Mouse (Mus musculus) stomach, embryonic 16.5 days (tissue): ENCODE data around the gene 2900026A02Rik. TPM values are rescaled to one million over a fixed set of nuclear protein-coding genes. Genes with fewer than 3 reads are reported as not detected.

Experiments
- ATAC-seq: fragments of 200-750 bp; cut with Nextera tagmentation; 2 replicates; pipeline ENCODE4 v1.8.0; 2017; ENCODE audit warnings: moderate number of reproducible peaks, moderate TSS enrichment; ENCODE audit not compliant: insufficient read depth, low FRiP score
- H3K27ac ChIP-seq: fragments of 300-500 bp; sonication (generic); 2 replicates; pipeline ENCODE4 v1.5.1; 2014; ENCODE audit warnings: low read length
- H3K27me3 ChIP-seq: fragments of 300-500 bp; sonication (generic); 2 replicates; pipeline ENCODE4 v1.6.1; 2014; ENCODE audit warnings: low read length, control low read depth, mixed read lengths; ENCODE audit not compliant: control insufficient read depth, insufficient read depth
- H3K36me3 ChIP-seq: fragments of 300-500 bp; sonication (generic); 2 replicates; pipeline ENCODE4 v1.6.1; 2014; ENCODE audit warnings: low read length; ENCODE audit not compliant: control insufficient read depth, insufficient read depth
- H3K4me1 ChIP-seq: fragments of 300-500 bp; sonication (generic); 2 replicates; pipeline ENCODE4 v1.6.1; 2014; ENCODE audit warnings: low read length, control low read depth, mixed read lengths; ENCODE audit not compliant: control insufficient read depth, insufficient read depth
- H3K4me2 ChIP-seq: fragments of 300-500 bp; sonication (generic); 2 replicates; pipeline ENCODE4 v1.6.1; 2014; ENCODE audit warnings: low read depth, low read length, mixed read lengths
- H3K4me3 ChIP-seq: fragments of 300-500 bp; sonication (generic); replicated peaks from 2 replicates; pipeline ENCODE4 v1.5.1; 2014; ENCODE audit warnings: mild to moderate bottlenecking, low read length
- H3K9ac ChIP-seq: fragments of 300-500 bp; sonication (generic); 2 replicates; pipeline ENCODE4 v1.6.1; 2014; ENCODE audit warnings: low read length
- H3K9me3 ChIP-seq: fragments of 300-500 bp; sonication (generic); replicated peaks from 2 replicates; pipeline ENCODE4 v1.6.1; 2016; ENCODE audit warnings: low read length, control low read depth; ENCODE audit not compliant: control insufficient read depth
- WGBS: fragments of 180-500 bp; shearing (Covaris S2); extraction: QIAGEN DNeasy Blood & Tissue Kit; methylation state at CpG from one replicate; pipeline ENCODE4 v1.1.7; 2014; 5-methylcytosine and 5-hydroxymethylcytosine counted together
- polyA plus RNA-seq: library from polyadenylated mRNA; unstranded; fragments of >200 nt; fragmentation: Nextera tagmentation; extraction: Ambion mirVana; gene quantifications from 2 replicates; pipeline ENCODE4 v1.2.1, GENCODE M21; 2015

Gene 2900026A02Rik
- polyA plus RNA-seq, 1 experiment from 2014 or later = 14.9 TPM

DNA sequence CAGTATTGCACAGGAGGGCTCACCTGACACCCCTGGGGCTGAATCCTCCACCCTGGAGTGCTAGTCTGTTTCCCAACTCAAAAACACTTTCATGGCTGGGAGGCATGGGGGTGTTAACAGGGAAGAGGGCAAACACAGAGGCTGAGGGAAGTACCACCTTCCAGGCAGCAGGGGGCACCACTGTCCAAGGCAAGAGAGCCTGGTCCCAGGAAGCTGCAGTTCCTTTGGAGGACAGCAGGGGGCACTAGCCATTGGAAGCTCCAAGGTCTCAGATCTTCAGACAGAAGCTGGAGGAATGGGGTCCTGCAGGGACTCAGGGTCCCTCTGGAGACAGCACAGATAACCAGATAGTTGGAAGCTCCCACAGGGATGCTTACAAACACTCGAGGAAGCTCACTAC, 121.5 kb downstream of the 2900026A02Rik start:
- no peak overlapping the region for H3K9ac ChIP-seq
- H3K36me3 ChIP-seq = no peaks in the 10 kb centered on the region
- no peaks in the 10 kb centered on the region for H3K9me3 ChIP-seq
- no peak overlapping the region for H3K4me2 ChIP-seq
- 32% methylated on average over 1 of the region's 1 CpGs for WGBS
- no peak overlapping the region for H3K4me3 ChIP-seq
- no peak overlapping the region for H3K27ac ChIP-seq
- no peaks in the 10 kb centered on the region for H3K27me3 ChIP-seq
- ATAC-seq = peak; percentile 30; the same call in 1 of the 2 replicates
- peaks cover 6% of the 10 kb centered on the region; the same call in 1 of the 2 replicates for H3K4me1 ChIP-seq

DNA sequence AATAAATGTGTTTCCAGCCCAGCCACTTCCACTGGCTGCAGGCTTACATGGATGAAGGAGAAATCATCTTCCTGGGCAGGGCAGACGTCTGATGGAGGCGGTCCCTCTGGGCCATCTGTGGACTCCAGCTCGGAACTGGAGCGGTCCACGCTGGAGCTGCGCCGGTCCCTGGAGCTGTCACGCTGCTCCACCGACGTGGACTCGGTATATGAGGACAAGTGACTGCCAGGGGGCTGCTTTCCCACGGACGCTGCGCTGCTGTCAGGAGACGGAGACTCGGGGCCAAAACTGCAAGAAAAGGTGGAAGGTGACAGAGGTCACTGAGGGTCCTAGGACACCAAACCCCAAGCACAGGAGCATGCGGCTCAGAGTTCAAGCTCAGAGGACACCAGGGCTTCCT, 123.5 kb downstream of the 2900026A02Rik start:
- H3K36me3 ChIP-seq = no peaks in the 10 kb centered on the region
- ATAC-seq = no peak
- H3K4me3 ChIP-seq = no peak overlapping the region
- H3K27ac ChIP-seq = no peak overlapping the region
- H3K9me3 ChIP-seq = no peaks in the 10 kb centered on the region
- 89% methylated on average over 17 of the region's 17 CpGs for WGBS
- no peak overlapping the region for H3K9ac ChIP-seq
- no peaks in the 10 kb centered on the region for H3K4me1 ChIP-seq
- no peak overlapping the region for H3K4me2 ChIP-seq
- no peaks in the 10 kb centered on the region for H3K27me3 ChIP-seq

DNA sequence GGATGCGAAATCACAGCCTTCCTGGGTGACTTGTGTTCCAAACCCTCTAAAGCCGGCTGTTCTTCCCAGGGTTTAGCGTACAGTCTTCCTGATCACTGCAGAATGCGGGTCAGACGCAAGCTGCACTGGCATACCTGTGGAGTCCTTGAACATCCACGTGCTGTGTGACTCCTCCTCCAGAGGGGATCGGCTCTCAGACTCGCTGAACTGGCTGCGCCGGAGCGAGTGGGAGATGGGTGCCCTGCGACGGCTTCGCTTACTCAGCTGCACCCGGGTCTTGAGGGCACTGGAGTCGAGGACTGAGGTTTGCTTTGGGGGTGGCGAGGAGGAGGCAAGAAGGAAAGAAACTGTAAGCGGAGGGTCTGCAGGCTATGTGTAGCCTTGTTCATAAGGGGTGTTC, 125.6 kb downstream of the 2900026A02Rik start:
- H3K27ac ChIP-seq = no peak overlapping the region
- ATAC-seq = no peak
- H3K9me3 ChIP-seq = no peaks in the 10 kb centered on the region
- no peaks in the 10 kb centered on the region for H3K27me3 ChIP-seq
- H3K36me3 ChIP-seq = no peaks in the 10 kb centered on the region
- 88% methylated on average over 18 of the region's 18 CpGs for WGBS
- H3K4me2 ChIP-seq = no peak overlapping the region
- no peak overlapping the region for H3K4me3 ChIP-seq
- H3K4me1 ChIP-seq = no peaks in the 10 kb centered on the region
- H3K9ac ChIP-seq = no peak overlapping the region

DNA sequence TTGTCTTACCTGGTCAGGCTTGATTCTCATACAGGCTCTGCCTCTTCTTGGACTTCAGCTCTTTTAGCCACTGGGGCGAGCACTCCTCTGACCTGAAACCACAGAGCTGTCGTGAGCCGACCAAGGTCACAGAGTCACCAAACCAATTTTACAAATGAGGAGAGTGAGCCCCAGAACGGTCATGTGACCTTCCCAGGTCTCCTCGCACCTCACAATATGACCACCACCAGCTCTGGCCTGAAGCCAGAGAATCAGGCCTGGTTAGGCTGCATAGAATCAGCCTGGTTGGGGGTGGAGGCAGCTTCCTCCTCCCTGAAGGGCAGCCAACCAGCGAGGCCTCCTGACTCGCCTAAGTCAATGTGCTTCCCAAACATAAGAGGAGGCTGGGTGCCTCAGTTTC, 128.6 kb downstream of the 2900026A02Rik start:
- no peak overlapping the region for H3K27ac ChIP-seq
- H3K36me3 ChIP-seq = no peaks in the 10 kb centered on the region
- H3K4me2 ChIP-seq = no peak overlapping the region

DNA sequence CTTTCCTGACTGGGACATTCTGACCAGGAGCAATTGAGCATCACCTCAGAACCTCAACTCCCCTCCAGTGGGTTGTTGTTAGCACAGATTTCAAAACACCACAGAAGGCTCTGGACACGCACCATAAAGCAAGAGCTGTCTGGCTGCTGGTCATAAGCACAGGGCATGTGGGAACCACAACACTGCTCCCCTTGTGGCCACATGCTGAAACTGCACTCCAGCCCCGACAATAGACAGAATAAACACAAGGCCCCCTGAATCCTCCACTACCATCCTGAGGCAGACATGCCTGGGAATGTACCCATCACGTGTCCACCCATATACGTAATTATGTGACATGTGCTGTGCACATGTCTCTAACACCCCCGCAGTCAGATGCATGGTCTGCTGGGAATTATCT, 129.9 kb downstream of the 2900026A02Rik start:
- Histone ChIP-seq H3K36me3 (no peaks in the 10 kb centered on the region), H3K9ac (no peak overlapping the region), H3K4me3 (no peak overlapping the region), H3K9me3 (no peaks in the 10 kb centered on the region), H3K4me2 (no peak overlapping the region), H3K27ac (no peak overlapping the region), H3K4me1 (no peaks in the 10 kb centered on the region), H3K27me3 (no peaks in the 10 kb centered on the region)
- peak; percentile 30; the same call in 1 of the 2 replicates for ATAC-seq
- WGBS = 57% methylated on average over 5 of the region's 5 CpGs

More for the DNA sequence above, 128.6 kb downstream of the 2900026A02Rik start:
- H3K9ac ChIP-seq = no peak overlapping the region
- no peaks in the 10 kb centered on the region for H3K9me3 ChIP-seq
- no peaks in the 10 kb centered on the region for H3K27me3 ChIP-seq
- H3K4me1 ChIP-seq = no peaks in the 10 kb centered on the region
- no peak overlapping the region for H3K4me3 ChIP-seq
- no peak for ATAC-seq
- 64% methylated on average over 7 of the region's 7 CpGs for WGBS

DNA sequence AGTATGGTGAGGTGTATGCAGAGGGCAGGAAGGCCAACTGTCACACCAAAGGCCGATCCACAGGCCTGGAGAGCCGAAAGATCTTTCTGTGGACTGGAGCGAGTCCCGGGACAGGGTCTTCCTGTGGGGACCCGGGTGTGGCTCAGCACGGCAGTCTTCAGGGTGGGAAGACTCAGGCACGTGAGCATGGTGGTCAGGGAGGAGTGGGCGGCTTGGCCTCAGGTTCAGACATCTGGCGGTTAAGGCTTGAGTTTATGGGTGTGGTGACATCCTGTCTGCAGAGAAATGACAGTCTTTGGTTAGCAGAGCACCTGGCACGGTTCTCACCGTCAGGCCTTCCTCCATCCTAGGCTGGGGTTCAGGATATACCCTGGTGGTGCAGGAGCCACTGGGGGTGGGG, 130.3 kb downstream of the 2900026A02Rik start:
- WGBS = 85% methylated on average over 11 of the region's 11 CpGs
- no peak overlapping the region for H3K4me2 ChIP-seq
- no peak overlapping the region for H3K4me3 ChIP-seq
- no peak overlapping the region for H3K27ac ChIP-seq
- peak; percentile 15; the same call in 1 of the 2 replicates for ATAC-seq
- H3K36me3 ChIP-seq = no peaks in the 10 kb centered on the region
- H3K27me3 ChIP-seq = no peaks in the 10 kb centered on the region
- H3K4me1 ChIP-seq = no peaks in the 10 kb centered on the region
- H3K9ac ChIP-seq = no peak overlapping the region
- no peaks in the 10 kb centered on the region for H3K9me3 ChIP-seq

DNA sequence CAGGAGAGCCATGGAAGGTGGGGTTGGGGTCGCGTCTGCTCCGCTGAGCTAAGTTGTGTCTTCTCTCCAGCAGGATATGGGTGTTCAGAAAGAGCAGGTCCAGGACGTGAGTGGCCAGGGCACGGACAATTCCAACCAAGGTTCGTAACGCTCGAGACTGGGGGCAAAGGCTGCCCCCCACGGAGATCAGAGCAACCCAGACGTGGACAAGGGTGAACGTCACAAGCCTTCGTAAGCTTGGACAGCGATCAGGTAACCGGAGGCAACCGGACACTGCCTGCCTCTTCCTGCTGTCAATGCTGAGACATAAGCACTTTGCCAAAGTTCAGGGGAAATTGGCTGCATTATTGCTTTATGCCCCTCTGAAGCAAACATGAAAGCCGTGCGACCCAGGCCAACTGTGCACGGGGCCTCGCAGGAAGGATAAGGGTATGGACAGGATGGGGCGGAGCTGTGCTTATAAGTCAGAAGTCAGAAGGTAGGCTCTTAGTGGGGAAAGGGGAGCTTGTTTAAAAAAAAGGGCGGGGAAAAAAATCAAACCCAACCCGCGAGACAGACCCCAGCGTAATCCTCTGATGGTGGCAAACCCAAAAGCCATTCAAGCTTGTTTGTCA, 130.9 kb downstream of the 2900026A02Rik start:
- no peaks in the 10 kb centered on the region for H3K36me3 ChIP-seq

DNA sequence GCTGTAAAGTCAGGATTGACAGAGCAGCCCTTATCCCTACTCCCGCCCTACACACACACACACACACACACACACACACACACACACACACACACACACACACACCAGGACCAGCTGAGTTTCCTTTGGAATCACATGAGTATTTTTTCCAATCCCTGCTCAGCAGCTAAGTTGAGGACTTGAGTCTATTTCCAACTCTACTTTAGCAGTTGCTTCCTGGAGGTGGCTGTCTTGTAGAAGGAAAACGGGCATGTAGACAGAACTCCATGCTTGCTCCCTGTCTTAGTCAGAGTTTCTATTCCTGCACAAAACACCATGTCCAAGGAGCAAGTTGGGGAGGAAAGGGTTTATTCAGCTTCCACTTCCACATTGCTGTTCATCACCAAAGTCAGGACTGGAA, 133.6 kb downstream of the 2900026A02Rik start:
- no peak for ATAC-seq
- Histone ChIP-seq H3K4me1 (no peaks in the 10 kb centered on the region), H3K27me3 (no peaks in the 10 kb centered on the region), H3K9me3 (no peaks in the 10 kb centered on the region), H3K4me2 (no peak overlapping the region), H3K36me3 (no peaks in the 10 kb centered on the region), H3K27ac (no peak overlapping the region), H3K4me3 (no peak overlapping the region), H3K9ac (no peak overlapping the region)
- 78% methylated on average over 2 of the region's 2 CpGs for WGBS

More for the DNA sequence above, 130.9 kb downstream of the 2900026A02Rik start:
- Histone ChIP-seq H3K27me3 (no peaks in the 10 kb centered on the region), H3K9me3 (no peaks in the 10 kb centered on the region), H3K27ac (no peak overlapping the region), H3K4me2 (no peak overlapping the region), H3K4me3 (no peak overlapping the region), H3K9ac (no peak overlapping the region), H3K4me1 (no peaks in the 10 kb centered on the region)
- 82% methylated on average over 24 of the region's 24 CpGs for WGBS
- no peak for ATAC-seq

DNA sequence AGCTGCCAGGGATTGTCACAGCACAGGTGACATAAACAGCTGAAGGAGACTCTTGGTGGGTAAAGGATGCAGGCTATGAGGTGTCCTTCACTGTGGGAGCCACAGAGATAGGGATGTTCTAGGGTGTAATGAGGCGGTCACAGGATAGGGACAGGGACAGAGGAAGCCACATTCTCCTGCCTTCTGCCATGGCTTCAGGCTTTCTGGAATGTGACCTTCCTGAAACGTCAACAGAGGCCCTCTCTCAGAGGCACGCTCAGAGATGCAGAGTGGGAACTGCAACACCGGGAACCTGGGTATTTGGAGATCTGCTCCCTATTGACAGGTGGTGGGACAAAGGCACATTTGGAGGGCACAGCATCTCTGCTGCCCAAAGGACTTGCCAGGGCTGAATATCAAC, 134.0 kb downstream of the 2900026A02Rik start:
- no peak for ATAC-seq
- no peaks in the 10 kb centered on the region for H3K27me3 ChIP-seq
- 49% methylated on average over 4 of the region's 4 CpGs for WGBS

More for the DNA sequence above, 134.0 kb downstream of the 2900026A02Rik start:
- no peaks in the 10 kb centered on the region for H3K36me3 ChIP-seq
- no peaks in the 10 kb centered on the region for H3K4me1 ChIP-seq
- H3K4me3 ChIP-seq = no peak overlapping the region
- H3K4me2 ChIP-seq = no peak overlapping the region
- H3K27ac ChIP-seq = no peak overlapping the region
- H3K9ac ChIP-seq = no peak overlapping the region
- H3K9me3 ChIP-seq = no peaks in the 10 kb centered on the region
